Mouse (Mus musculus) liver (tissue): ENCODE data around the gene Aars.
"Not testable (repeated sequence)": the region's sequence is repeated elsewhere in the genome, so short reads cannot be mapped to it uniquely, and the experiment has no call there.

Experiments used
- DNase-seq: peaks from one replicate; pipeline ENCODE4 v3.0.0-alpha.2; 2020; ENCODE audit warnings: mixed read lengths

The Aars gene

DNA sequence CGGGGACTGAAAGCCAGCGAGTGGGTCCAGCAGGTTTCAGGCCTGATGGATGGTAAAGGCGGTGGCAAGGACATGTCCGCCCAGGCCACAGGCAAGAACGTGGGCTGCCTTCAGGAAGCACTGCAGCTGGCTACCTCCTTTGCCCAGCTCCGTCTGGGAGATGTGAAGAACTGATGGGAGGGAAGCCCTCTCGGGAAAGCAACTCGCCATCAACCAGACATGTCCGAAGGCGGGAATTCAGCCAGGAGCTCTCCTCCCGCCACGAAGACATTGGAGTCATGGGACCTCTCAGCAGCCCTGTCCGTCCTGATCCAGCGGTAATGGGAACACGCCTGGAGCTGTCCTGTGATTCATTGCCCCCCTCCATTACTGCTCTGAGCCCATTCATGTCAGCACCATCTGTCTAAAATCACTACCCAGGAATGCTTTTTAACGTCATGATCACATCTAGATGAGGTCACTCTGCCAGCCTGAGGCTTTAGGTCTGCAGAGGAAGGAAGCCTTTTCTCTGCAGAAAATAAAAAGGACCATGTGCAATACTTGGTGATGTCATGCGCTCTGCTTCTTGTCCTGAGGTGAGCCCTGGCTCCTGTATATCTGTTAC lies 22.2 kb downstream of the Aars start:
- no peak for DNase-seq

DNA sequence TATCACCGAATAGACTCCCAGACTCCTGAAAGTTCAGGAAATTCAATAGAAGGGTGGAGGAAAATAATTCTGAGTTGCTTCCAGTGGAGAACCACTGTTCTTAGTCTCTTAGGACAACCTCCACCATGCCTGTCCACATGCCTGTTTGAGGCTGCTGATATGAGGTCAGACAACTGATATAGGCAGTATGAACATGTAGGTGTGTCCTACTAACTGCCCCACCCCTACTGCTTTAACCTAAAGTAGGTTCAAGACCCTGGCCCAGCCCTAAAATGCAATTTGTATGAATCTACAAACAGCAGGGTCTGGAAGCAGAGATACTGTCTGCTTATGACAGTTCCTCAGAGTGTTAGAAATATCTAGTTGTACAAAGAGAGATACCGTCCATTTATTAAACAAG lies 22.7 kb downstream of the Aars start:
- no peak for DNase-seq

DNA sequence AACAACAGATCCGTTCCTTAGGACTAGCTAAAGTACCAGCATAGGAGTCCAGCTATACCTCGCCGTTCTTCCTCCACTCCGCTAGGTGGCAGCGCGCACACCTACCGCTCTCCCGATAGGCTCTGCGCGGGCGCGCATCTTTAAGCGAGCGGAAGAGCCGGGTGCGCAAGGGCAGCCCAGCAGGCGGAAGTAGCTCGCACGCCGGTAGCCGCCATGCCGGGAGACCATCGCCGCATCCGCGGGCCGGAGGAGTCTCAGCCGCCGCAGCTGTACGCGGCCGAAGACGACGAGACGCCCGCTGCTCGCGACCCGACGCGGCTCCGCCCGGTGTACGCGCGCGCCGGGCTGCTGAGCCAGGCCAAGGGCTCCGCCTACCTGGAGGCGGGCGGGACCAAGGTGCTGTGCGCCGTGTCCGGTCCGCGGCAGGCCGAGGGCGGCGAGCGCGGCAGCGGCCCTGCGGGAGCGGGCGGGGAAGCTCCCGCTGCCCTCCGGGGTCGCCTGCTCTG lies 23.3 kb downstream of the Aars start, which contains the start of gene Exosc6:
Gene Exosc6, plus strand, starts transcription at position 182 of the 506 bp plus-strand sequence.
- DNase-seq = peak; percentile 93

DNA sequence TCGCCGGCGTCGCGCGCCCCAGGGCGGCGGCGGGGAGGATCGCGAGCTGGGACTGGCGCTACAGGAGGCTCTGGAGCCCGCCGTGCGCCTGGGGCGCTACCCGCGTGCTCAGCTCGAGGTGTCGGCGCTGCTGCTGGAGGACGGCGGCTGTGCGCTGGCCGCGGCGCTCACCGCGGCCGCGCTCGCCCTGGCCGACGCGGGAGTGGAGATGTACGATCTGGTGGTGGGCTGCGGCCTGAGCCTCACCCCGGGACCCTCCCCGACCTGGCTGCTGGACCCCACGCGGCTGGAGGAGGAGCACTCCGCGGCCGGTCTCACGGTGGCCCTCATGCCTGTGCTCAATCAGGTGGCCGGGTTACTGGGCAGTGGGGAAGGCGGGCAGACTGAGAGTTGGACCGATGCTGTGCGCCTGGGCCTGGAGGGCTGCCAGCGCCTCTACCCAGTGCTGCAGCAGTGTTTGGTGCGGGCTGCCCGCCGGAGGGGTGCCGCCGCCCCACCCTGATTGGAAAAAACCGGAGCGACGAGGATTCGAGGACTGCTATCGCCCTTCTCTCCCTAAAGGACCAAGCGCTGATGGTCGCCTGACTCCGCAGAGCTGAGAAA lies 23.8 kb downstream of the Aars start:
- DNase-seq = peak; percentile 48

DNA sequence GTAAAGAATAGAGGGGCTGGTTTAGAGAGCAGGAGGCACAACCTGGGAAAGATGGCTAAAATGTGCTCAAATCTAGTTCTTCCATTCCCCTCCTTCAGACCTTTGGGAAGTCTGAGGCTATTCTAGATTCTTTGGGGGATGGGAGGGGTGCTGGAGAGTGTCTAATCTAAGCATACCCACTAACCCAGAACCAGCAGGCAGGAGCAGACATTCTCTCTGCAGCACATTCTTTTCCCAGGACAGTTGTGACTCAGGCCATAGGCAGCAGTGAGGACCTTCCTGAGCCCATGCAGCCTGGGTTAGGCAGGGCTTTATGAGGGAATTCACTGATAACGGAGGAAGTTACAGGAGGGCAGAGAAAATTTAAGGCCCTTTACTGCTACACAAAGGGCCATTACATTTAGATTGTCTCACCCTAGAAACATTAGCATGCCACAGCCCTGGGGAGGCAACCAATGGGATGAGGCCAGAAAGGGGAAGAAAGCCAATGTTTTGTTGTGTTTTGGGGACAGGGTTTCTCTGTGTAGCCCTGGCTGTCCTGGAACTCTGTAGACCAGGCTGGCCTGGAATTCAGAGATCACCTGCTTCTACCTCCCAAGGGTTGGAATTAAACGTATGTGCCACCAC lies 26.1 kb downstream of the Aars start:
- no peak for DNase-seq

DNA sequence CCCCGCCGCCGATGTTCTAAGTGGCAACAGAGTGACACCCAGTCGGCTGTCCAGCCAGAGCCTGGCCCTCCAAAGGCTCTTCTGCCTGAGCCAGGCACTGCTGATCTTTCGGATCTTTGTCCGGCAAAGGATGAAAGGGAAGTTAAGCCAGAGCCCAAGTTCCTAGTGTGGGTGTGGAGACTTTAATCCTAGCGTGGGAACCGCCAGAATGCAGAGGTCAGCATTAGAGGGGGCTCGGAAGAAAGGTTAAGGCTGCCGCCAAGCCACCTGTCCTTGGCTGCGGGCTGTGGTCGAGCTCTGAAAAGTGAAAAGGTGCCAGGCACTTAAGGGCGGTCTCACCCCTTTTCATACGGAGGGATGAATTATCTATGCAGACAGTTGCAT lies 28.7 kb downstream of the Aars start:
- no peak for DNase-seq

DNA sequence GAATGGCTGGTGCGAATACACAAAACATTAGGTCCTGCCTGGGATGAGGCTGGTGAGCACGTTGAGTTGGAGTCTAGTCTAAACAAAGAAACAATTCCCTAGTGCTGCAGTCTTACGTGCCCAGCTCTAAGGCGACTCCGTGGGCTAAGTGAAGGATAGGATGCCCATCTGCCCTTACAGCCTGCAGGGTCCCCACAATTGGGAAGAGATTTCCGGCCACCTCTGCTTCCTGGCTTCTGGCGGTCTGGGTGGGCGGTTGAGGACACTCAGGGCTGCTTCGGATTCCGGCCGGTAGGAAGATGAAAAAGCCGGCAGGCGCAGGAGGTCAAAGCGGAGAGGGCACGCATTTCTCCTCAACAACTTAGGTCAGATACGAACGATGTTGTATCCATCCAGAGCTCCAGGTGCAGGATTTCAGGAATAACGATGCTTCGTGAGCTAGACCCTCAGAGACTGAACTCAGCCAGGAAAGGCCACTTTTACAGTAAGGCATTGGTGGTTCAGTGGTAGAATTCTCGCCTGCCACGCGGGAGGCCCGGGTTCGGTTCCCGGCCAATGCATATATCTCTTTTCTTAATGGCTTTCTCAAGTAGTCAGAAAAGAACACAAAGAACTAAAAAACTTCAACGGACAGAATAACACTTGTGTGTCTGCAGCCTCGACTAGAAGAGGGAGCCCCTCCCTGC lies 29.3 kb downstream of the Aars start:
- peak; percentile 88 for DNase-seq

DNA sequence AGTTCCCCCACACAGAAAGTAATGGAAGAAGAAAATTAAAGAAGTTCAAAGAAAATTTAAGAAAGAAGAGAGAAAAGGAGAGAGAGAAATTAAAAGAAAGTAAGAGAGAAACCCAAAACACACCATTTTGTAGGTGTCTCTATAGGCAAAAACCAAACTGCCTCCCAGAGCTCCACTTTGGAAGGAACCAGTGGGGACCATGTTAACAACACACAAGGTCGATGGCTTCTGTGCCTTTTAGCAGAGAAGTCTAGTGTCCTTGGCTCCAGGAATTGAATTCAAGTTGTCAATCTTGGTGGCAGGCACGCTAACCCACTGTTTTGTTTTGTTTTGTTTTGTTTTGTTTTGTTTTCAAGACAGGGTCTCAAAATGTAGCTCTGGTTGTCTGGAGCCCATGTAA lies 29.9 kb downstream of the Aars start:
- DNase-seq = peak; percentile 1

DNA sequence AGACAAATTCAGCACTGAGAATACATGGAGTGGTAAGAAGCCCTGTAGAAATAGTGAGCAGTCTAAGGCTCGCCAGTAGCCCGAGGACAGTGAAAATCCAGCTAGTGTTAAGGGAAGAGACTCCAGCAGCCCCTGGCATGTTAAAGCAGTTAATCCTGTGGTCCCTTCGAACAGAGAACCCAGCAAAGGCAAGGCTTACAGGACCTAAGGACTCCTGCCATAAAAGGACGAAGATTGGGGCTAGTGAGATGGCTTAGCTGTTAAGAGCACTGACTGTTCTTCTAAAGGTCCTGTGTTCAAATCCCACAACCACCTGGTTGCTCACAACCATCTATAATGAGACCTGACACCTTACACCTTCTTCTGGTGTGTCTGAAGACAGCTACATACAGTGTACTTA lies 33.4 kb downstream of the Aars start:
- DNase-seq = peak; percentile 1

DNA sequence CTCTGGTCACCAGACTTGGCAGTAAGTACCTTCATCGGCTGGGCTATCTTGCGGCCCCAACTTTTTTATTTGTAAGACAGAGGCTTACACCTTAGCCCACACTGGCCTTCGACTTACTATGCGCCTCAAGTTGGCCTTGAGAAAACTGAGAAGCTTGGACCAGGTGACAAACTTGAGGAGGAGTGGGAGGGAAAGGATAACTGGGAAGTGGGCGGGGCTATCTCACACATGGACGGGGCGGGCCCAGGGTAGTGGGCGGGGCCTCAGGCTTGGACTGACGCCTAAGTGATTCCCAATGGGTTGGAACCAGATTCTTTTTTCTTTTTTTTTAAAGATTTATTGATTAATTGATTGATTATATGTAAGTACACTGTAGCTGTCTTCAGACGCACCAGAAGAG lies 34.5 kb downstream of the Aars start:
- peak; percentile 66 for DNase-seq

DNA sequence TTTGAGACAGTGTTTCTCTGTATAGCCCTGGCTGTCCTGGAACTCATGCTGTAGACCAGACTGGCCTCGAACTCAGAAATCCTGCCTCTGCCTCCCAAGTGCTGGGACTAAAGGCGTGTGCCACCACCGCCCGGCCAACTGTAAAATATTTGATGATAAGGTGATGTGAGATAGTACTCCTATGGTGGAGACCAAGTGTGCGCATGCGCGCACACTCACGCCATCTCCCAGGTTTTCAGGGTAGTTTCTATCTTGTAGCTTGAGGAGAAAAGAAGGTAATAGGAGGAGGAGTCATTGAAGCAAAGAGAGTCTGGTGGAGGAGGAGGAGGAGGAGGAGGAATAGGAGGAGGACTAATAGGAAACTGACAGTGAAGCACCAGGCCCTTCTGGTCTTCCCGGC lies 35.7 kb downstream of the Aars start:
- not testable (repeated sequence) for DNase-seq

DNA sequence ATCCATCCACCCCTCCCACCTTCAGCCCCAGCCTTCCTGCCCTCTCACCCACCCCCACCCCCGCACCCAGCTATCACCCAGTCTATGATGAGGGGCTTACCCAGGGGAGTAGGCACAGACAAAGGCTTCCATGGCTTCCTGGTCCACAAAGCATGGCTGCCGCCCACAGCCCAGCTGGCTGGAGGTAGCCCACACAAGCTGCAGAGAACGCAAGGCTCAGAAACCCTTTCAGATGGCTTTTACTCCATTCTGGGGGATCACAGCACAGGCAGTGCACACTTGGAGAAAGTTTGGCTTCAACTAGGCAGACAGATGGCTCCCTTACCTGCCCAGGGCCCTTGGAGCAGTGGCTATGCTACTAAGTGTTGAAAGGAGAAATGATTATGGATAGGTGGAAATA lies 43.0 kb downstream of the Aars start:
- no peak for DNase-seq

DNA sequence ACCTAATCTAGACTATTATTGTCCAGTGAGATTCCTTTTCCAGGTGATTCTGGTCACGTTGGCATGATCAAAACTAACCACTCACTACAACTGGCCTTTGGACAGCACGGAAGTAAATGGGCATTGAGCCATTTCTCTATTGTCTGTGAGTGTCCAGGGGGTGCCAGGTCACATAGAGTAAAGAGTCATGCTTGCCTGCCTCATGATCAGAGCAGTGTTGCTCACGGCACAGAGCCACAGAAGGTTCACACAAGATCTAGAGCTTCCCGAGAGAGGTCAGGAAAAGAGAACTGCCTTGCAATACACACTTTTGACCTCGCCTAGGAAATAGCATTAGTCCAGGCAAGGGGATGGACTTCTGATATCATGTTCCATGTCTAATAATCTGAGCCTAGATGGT lies 46.5 kb downstream of the Aars start:
- DNase-seq = no peak

DNA sequence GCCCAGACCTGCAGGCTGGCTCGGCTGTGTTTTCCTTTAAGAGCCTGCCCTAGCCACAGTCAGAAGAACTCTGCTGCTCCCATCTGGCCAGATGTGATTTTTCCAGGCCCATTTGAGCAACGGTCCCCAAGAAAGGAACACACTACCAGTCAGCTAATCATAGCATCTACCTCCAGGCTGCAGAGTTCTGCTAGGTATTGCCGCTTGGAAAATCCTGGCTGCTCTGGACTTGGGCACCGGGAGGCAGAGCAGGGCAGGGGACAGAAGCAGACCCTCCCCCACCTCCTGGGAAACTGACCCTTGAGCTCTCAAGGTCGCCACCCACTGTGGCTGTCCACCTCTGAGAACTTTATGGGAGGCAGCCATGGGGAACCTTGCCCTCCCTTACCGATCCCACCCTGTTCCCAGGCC lies 46.9 kb downstream of the Aars start:
- no peak for DNase-seq

DNA sequence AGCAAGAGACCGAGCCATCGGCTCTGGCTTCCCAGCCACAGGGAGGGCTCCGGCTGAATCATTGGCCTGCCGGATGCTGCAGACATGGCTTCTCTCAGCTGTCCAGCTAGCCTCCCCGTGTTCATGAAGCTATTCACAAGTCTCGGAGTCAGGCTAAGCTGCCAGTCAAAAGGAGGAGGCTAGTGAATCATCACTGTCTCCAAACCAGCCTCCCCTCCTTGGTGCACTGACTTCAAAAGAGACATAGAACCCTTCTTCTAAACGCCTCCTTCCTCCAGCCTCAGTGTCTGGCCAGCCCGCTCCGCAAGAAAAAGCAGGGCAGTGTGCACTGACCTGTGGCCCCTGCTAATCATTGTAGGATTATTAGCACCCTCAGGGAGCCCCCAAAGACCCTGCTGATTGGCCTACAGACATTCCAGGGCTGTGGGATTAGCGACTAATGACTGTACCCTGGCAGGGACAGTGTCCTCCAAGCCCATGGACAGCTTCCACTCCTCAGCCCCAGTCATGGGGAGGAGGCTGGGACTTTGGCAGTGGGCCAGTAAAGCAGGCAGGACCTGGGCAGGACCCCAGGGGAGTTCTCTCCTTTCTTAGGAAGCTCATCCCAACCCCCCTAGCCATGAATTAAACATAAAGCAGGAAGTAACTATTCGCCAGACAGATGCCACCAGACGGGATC lies 48.8 kb downstream of the Aars start:
- DNase-seq = no peak

DNA sequence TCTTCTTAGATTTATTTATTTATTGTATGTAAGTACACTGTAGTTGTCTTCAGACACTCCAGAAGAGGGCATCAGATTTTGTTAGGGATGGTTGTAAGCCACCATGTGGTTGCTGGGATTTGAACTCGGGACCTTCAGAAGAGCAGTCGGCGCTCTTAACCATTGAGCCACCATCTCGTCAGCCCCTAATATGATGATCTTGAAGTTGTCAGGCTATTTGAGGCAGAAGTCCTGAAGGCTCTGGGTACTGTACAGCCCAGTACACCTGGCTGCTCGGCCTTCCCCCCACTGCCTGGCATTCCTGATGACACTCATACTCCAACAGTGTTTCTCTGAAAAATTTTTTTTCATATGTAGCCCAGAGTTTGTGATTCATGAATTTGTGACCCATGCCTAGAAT lies 51.0 kb downstream of the Aars start:
- DNase-seq = not testable (repeated sequence)

DNA sequence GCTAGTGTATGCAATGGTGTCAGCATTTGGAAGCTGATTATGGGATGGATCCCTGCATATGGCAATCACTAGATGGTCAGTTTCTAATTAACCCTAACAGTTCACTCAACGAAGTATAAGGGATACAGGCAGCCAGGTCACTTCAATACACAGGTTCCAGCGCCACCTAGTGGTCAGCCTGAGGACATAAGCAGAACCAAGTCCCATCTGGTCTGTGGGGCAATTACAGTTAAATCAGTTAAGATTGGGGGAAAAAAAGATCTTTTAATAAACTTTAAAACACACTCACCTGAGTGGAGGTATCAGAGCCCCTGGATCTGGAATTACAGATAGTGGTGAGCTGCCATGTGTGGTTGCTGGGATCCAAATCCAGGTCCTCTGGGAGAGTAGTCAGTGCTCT lies 57.2 kb downstream of the Aars start:
- peak; percentile 86 for DNase-seq

DNA sequence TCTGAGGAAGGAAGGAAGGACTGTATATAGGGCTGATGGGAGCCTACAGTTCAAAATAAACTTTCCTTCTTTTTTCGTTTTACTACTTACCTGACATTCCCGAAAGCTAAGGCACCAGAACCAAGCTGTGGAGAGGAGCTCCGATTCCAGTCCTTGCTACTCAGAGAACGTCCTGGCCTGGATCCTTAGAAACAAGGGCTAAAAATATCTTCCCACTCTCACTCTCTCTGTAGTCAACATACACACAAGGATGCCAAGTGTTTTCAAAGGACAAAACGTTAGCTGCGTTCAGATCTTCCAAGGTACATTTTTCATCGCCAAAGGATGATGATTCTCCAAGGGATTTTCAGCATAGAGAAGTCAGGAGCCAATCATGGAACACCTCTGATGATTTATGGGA lies 58.8 kb downstream of the Aars start:
- DNase-seq = no peak

DNA sequence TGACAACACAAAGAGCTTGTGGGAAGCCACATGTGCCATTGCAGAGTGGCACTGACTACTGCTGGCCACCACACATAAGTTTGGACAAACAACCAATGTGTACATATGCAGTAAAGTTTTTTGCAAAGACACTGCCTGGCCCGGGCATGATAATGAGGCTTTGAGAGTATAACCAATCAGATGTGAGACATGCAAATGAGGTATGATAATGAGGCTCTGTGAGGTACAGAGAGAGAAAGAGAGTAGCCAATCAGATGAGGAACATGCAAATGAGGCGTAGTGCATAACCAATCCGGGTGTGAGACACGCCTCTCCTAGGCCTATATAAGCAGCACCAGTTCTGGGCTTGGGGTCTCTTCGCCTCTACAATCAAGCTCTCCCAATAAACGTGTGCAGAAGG lies 59.4 kb downstream of the Aars start, which contains the start of gene Clec18a:
Gene Clec18a, minus strand, starts transcription at position 101 of the 400 bp plus-strand sequence.
- DNase-seq = not testable (repeated sequence)

DNA sequence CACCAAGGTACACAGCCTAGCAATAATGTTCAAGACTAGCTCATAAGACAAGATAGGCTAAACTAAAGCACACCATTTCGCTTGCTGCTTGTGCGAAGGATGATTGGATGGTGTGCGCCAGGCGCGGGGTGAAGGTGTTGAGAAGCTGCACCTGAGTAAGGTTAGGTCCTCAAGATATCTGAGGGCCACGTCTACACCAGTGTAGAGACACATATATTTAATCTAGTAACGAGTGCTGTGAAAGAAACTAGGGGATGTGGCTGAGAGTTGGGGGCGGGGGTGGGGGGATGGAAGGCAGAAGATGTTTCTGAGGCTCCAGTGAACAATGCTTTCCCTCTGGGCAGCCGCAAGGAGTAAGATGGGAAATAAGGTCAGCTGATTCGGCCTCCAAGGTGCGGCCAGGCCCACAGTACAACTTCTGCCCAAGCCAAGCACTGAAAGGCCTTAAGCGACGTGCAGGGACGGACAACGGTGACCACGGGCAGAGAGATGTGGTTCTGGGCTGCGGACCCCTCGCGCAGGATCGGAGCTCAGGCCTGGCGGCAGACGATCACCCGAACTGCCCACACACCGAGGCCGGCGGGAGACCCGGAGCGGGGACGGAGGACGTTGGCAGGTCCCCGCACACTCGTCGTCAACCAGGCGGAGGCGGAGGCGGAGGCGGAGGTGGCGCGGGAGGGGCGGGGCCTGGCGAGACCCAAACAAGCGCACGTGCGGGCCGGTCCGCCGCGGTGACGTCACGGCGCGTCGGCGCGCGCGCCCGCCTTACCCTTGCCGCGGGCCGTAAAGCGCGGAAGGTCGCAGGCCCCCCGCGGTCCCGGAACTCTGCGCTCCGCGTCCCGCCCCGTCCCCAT lies 61.1 kb downstream of the Aars start, which contains the start of gene Pdpr:
Gene Pdpr, plus strand, starts transcription at position 766 of the 854 bp plus-strand sequence.
- DNase-seq = peak; percentile 93

DNA sequence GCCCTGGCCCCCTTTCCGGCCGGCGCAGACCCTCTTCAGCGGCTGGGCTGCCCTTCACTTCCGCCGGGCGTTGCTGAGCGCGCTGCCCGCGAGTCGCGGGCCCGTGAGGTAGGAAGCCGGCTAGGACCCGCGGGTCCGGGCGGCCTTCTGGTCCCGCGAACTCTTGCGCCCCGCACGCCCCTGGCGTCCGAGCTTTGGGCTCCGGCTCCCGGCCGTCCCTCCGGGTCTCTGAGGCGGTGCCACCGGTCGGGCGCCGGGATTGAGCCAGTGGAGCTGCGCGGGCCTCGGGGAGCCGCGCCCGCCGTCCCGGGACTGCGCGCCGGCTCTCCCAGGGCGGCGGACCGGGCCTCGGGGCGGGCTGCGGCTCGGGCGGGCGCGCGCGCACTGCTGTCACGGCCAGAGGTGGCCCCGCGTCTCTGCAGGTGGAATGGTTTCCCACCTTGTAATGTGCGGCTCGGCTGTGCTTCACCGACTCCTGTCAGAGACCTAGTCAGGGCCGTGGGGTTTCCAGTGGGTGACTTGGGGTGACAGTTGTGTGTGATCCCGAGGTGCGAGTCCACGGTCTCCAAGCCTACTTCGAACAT lies 61.9 kb downstream of the Aars start:
- DNase-seq = not testable (repeated sequence)
